Mouse (Mus musculus): ENCODE measurements at regions not wholly inside any gene's neighbourhood (a gene's known extent, or its start where the extent isn't known, plus 50 kb on each side); places are given as distances from the start of the nearest gene placed in this dataset.

GRCm38 (mm10) chr10:8077904-8078811, 122.1 kb upstream of the Tab2 start:
- no peak for DNase-seq (ENCODE audit: low read depth in 1 of 2, low spot score in 2 of 2)
- Histone ChIP-seq H3K4me3 (ENCODE audit: extremely low read depth, insufficient read depth, insufficient read length) (no peak overlapping the region), H3K36me3 (ENCODE audit: control insufficient read depth, insufficient read depth, low read length) (no peaks in the 10 kb centered on the region), H3K27me3 (ENCODE audit: control insufficient read depth, insufficient read depth, low read length) (no peaks in the 10 kb centered on the region; the same call in 1 of the 2 replicates), H3K27ac (ENCODE audit: insufficient read depth, low read length) (no peak overlapping the region), H3K4me1 (ENCODE audit: control insufficient read depth, insufficient read depth, insufficient read length) (no peaks in the 10 kb centered on the region)
- WGBS: 84% methylated on average over 8 of the region's 8 CpGs
- TF ChIP-seq CTCF (IDR thresholded peaks at IDR 0.05; ENCODE audit: extremely low read depth, insufficient read depth, insufficient read length, insufficient replicate concordance): no peak
- no peak for TF ChIP-seq POLR2A (IDR thresholded peaks at IDR 0.05; ENCODE audit: low read depth, low read length)

GRCm38 (mm10) chr10:8072463-8072862, 116.4 kb upstream of the Tab2 start:
- TF ChIP-seq CTCF (IDR thresholded peaks at IDR 0.05; ENCODE audit: extremely low read depth, insufficient read depth, insufficient read length, insufficient replicate concordance) (no peak), POLR2A (IDR thresholded peaks at IDR 0.05; ENCODE audit: low read depth, low read length) (no peak)
- no peak overlapping the region for H3K4me3 ChIP-seq (ENCODE audit: extremely low read depth, insufficient read depth, insufficient read length)
- H3K4me1 ChIP-seq (ENCODE audit: control insufficient read depth, insufficient read depth, insufficient read length): no peaks in the 10 kb centered on the region
- H3K27me3 ChIP-seq (ENCODE audit: control insufficient read depth, insufficient read depth, low read length): no peaks in the 10 kb centered on the region
- H3K27ac ChIP-seq (ENCODE audit: insufficient read depth, low read length): no peak overlapping the region
- DNase-seq (ENCODE audit: low read depth in 1 of 2, low spot score in 2 of 2): no peak
- H3K36me3 ChIP-seq (ENCODE audit: control insufficient read depth, insufficient read depth, low read length): no peaks in the 10 kb centered on the region
- 32% methylated on average over 1 of the region's 1 CpGs for WGBS

- H3K27ac ChIP-seq (ENCODE audit: insufficient read depth, low read length): no peak overlapping the region
Measured at GRCm38 (mm10) chr10:8071858-8072257, 115.8 kb upstream of the Tab2 start.

DNA sequence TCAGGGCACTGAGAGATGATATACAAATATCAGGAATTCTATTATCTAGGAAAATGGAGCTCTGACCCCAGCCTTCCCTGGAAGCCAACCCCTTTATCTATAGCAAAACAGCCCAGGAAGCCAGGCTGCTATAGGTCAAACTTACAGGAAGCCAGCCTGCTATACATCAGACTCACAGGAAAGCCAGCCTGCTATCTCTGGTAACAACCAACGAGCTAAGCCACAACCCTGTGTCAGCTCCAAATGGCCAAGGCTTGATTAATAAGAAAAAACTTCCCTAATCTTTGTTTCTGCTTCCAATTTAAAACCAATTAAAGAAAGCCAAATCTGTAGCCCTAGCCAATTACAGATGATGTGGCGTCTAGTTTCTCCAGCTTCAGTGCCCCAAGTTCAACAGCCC, 114.4 kb upstream of the Tab2 start:
- no peak overlapping the region for H3K4me3 ChIP-seq (ENCODE audit: extremely low read depth, insufficient read depth, insufficient read length)
- no peak overlapping the region for H3K27ac ChIP-seq (ENCODE audit: insufficient read depth, low read length)
- WGBS: 46% methylated on average over 2 of the region's 2 CpGs
- no peaks in the 10 kb centered on the region; the same call in 1 of the 2 replicates for H3K4me1 ChIP-seq (ENCODE audit: control insufficient read depth, insufficient read depth, insufficient read length)
- TF ChIP-seq POLR2A (IDR thresholded peaks at IDR 0.05; ENCODE audit: low read depth, low read length): no peak
- TF ChIP-seq CTCF (IDR thresholded peaks at IDR 0.05; ENCODE audit: extremely low read depth, insufficient read depth, insufficient read length, insufficient replicate concordance): no peak
- no peak for DNase-seq (ENCODE audit: low read depth in 1 of 2, low spot score in 2 of 2)
- H3K27me3 ChIP-seq (ENCODE audit: control insufficient read depth, insufficient read depth, low read length): no peaks in the 10 kb centered on the region
- H3K36me3 ChIP-seq (ENCODE audit: control insufficient read depth, insufficient read depth, low read length): no peaks in the 10 kb centered on the region

More at GRCm38 (mm10) chr10:8071858-8072257, 115.8 kb upstream of the Tab2 start:
- no peak for DNase-seq (ENCODE audit: low read depth in 1 of 2, low spot score in 2 of 2)
- no peak overlapping the region for H3K4me3 ChIP-seq (ENCODE audit: extremely low read depth, insufficient read depth, insufficient read length)
- no peaks in the 10 kb centered on the region for H3K4me1 ChIP-seq (ENCODE audit: control insufficient read depth, insufficient read depth, insufficient read length)
- H3K27me3 ChIP-seq (ENCODE audit: control insufficient read depth, insufficient read depth, low read length): no peaks in the 10 kb centered on the region
- 80% methylated on average over 3 of the region's 3 CpGs for WGBS
- no peaks in the 10 kb centered on the region for H3K36me3 ChIP-seq (ENCODE audit: control insufficient read depth, insufficient read depth, low read length)
- TF ChIP-seq CTCF (IDR thresholded peaks at IDR 0.05; ENCODE audit: extremely low read depth, insufficient read depth, insufficient read length, insufficient replicate concordance): no peak
- no peak for TF ChIP-seq POLR2A (IDR thresholded peaks at IDR 0.05; ENCODE audit: low read depth, low read length)

- Histone ChIP-seq H3K36me3 (ENCODE audit: control insufficient read depth, insufficient read depth, low read length) (no peaks in the 10 kb centered on the region), H3K4me3 (ENCODE audit: extremely low read depth, insufficient read depth, insufficient read length) (no peak overlapping the region), H3K27ac (ENCODE audit: insufficient read depth, low read length) (no peak overlapping the region), H3K4me1 (ENCODE audit: control insufficient read depth, insufficient read depth, insufficient read length) (peaks cover 3% of the 10 kb centered on the region; the same call in 1 of the 2 replicates), H3K27me3 (ENCODE audit: control insufficient read depth, insufficient read depth, low read length) (no peaks in the 10 kb centered on the region)
- TF ChIP-seq CTCF (IDR thresholded peaks at IDR 0.05; ENCODE audit: extremely low read depth, insufficient read depth, insufficient read length, insufficient replicate concordance) (no peak), POLR2A (IDR thresholded peaks at IDR 0.05; ENCODE audit: low read depth, low read length) (no peak)
- 25% methylated on average over 3 of the region's 3 CpGs for WGBS
- peak; percentile 4 to 21 for DNase-seq (ENCODE audit: low read depth in 1 of 2, low spot score in 2 of 2)
Measured at GRCm38 (mm10) chr10:8066926-8067325, 110.9 kb upstream of the Tab2 start.

GRCm38 (mm10) chr10:8065746-8066145, 109.7 kb upstream of the Tab2 start:
- Histone ChIP-seq H3K27ac (ENCODE audit: insufficient read depth, low read length) (peak overlapping the region; percentile 63), H3K4me3 (ENCODE audit: extremely low read depth, insufficient read depth, insufficient read length) (no peak overlapping the region), H3K36me3 (ENCODE audit: control insufficient read depth, insufficient read depth, low read length) (no peaks in the 10 kb centered on the region), H3K4me1 (ENCODE audit: control insufficient read depth, insufficient read depth, insufficient read length) (peaks cover 3% of the 10 kb centered on the region; the same call in 1 of the 2 replicates), H3K27me3 (ENCODE audit: control insufficient read depth, insufficient read depth, low read length) (no peaks in the 10 kb centered on the region)
- TF ChIP-seq CTCF (IDR thresholded peaks at IDR 0.05; ENCODE audit: extremely low read depth, insufficient read depth, insufficient read length, insufficient replicate concordance) (no peak), POLR2A (IDR thresholded peaks at IDR 0.05; ENCODE audit: low read depth, low read length) (no peak)
- 8% methylated on average over 8 of the region's 8 CpGs for WGBS
- peak; percentile 56 to 62 for DNase-seq (ENCODE audit: low read depth in 1 of 2, low spot score in 2 of 2)

- no peak for DNase-seq (ENCODE audit: low read depth in 1 of 2, low spot score in 2 of 2)
- TF ChIP-seq CTCF (IDR thresholded peaks at IDR 0.05; ENCODE audit: extremely low read depth, insufficient read depth, insufficient read length, insufficient replicate concordance) (no peak), POLR2A (IDR thresholded peaks at IDR 0.05; ENCODE audit: low read depth, low read length) (no peak)
- Histone ChIP-seq H3K27me3 (ENCODE audit: control insufficient read depth, insufficient read depth, low read length) (no peaks in the 10 kb centered on the region), H3K4me3 (ENCODE audit: extremely low read depth, insufficient read depth, insufficient read length) (no peak overlapping the region), H3K4me1 (ENCODE audit: control insufficient read depth, insufficient read depth, insufficient read length) (peaks cover 3% of the 10 kb centered on the region; the same call in 1 of the 2 replicates), H3K27ac (ENCODE audit: insufficient read depth, low read length) (no peak overlapping the region), H3K36me3 (ENCODE audit: control insufficient read depth, insufficient read depth, low read length) (no peaks in the 10 kb centered on the region)
- whole genome bisulfite sequencing: 91% methylated on average over 2 of the region's 2 CpGs
Measured at GRCm38 (mm10) chr10:8064281-8064680, 108.3 kb upstream of the Tab2 start.
